Mouse (Mus musculus) ES-E14 (cell line): ENCODE data around the gene Btaf1.

ENCODE experiments used
- CHD2 ChIP-seq: IDR thresholded peaks from 2 replicates; pipeline ENCODE4 v1.6.1; 2014; ENCODE audit warnings: mild to moderate bottlenecking, low read depth, low read length, inconsistent platforms
- ZC3H11A ChIP-seq: IDR thresholded peaks from 2 replicates; pipeline ENCODE4 v1.6.1; 2012; ENCODE audit warnings: low read depth, mild to moderate bottlenecking, inconsistent platforms, low read length, borderline replicate concordance
- ZNF384 ChIP-seq: IDR thresholded peaks from 2 replicates; pipeline ENCODE4 v1.6.1; 2012; ENCODE audit warnings: low read depth, low read length, inconsistent platforms

DNA sequence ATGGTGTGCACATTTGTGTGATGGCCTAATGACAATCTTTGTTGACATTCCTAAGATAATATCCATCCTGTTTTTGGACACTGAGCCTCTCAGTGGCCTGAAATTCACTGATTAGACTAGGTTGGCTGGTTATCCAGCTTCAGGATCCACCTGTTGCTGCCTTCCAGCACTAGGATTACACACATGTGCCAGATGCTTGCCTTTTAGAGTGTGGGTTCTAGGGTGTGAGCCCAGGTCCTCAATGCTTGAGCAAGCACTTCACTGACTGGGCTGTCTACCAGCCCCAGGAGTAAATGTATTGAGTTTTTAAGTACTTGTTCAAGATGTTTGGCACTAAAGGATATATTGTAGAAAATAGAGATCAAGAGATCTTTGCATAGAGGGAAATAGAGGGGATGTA lies 12.1 kb downstream of the Btaf1 start:
- TF ChIP-seq CHD2 (no peak), ZNF384 (no peak), ZC3H11A (no peak)
